In genomic region chr4:133197801-133198286, GRCm38 (mm10) we compare ENCODE assay signal across 8 mouse cellular contexts. TPM values are rescaled to one million over a fixed set of nuclear protein-coding genes. Genes with fewer than 3 reads are reported as not detected.
DNase-seq lines count a peak whose midpoint lies in the region; ATAC-seq and TF ChIP-seq lines count a peak whose summit lies in the region.

No protein-coding gene starts in this region.

- H3K36me3 ChIP-seq in embryonic facial prominence, embryonic 11.5 days (replicated peaks; ENCODE audit: control insufficient read depth, insufficient read depth, low read depth, low read length), result peaks cover 9% of the 10 kb centered on the region
- peaks cover 20% of the 10 kb centered on the region; the same call in 1 of the 2 replicates for H3K36me3 ChIP-seq in hindbrain, postnatal 0 days (ENCODE audit: insufficient read depth, low read length)
- peaks cover 37% of the 10 kb centered on the region for H3K36me3 ChIP-seq in liver, postnatal 0 days (replicated peaks; ENCODE audit: insufficient read depth, low read length)

- H3K27me3 ChIP-seq in embryonic facial prominence, embryonic 11.5 days (ENCODE audit: control insufficient read depth, insufficient read depth, low read length), result no peaks in the 10 kb centered on the region
- no peaks in the 10 kb centered on the region for H3K27me3 ChIP-seq in hindbrain, postnatal 0 days (ENCODE audit: insufficient read depth, low read length)
- no peaks in the 10 kb centered on the region for H3K27me3 ChIP-seq in liver, postnatal 0 days (ENCODE audit: insufficient read depth, low read length)

- no peaks in the 10 kb centered on the region for H3K9me3 ChIP-seq in embryonic facial prominence, embryonic 11.5 days (replicated peaks; ENCODE audit: control insufficient read depth, low read length)
- no peaks in the 10 kb centered on the region for H3K9me3 ChIP-seq in hindbrain, postnatal 0 days (ENCODE audit: low read length)
- no peaks in the 10 kb centered on the region for H3K9me3 ChIP-seq in liver, postnatal 0 days (ENCODE audit: low read length)

- DNase-seq in gastrocnemius, adult 2 months, result peak; percentile 64
- DNase-seq in gastrocnemius, adult 8-10 months (ENCODE audit: low spot score in 2 of 2), result no peak
- peak; percentile 43 for DNase-seq in embryonic facial prominence, embryonic 11.5 days (ENCODE audit: low spot score)
- DNase-seq in hindbrain, postnatal 0 days (ENCODE audit: low spot score), result peak; percentile 49
- peak; percentile 53 for DNase-seq in liver, postnatal 0 days
- no peak for DNase-seq in right cerebral cortex, adult 18-20 months
- no peak for DNase-seq in spleen, adult 12 weeks (ENCODE audit: low spot score)
- no peak for DNase-seq in cerebellum, postnatal 25 days

- TF ChIP-seq CTCF in gastrocnemius, adult 2 months (IDR thresholded peaks at IDR 0.05), result no peak
- TF ChIP-seq CTCF in hindbrain, postnatal 0 days (IDR thresholded peaks at IDR 0.05; ENCODE audit: low read depth), result no peak
- TF ChIP-seq CTCF in liver, postnatal 0 days (IDR thresholded peaks at IDR 0.05; ENCODE audit: low read depth), result no peak

- H3K4me3 ChIP-seq in gastrocnemius, adult 2 months, result no peak overlapping the region
- no peak overlapping the region for H3K4me3 ChIP-seq in embryonic facial prominence, embryonic 11.5 days (ENCODE audit: low read depth, low read length)
- H3K4me3 ChIP-seq in hindbrain, postnatal 0 days (ENCODE audit: low read length), result no peak overlapping the region
- no peak overlapping the region for H3K4me3 ChIP-seq in liver, postnatal 0 days (ENCODE audit: low read depth, low read length)

- WGBS in embryonic facial prominence, embryonic 11.5 days, result 15% methylated on average over 13 of the region's 13 CpGs
- 17% methylated on average over 13 of the region's 13 CpGs for WGBS in hindbrain, postnatal 0 days
- WGBS in liver, postnatal 0 days (ENCODE audit: insufficient replicate concordance), result 65% methylated on average over 13 of the region's 13 CpGs

- peak overlapping the region; percentile 7; the same call in 1 of the 2 replicates for H3K4me2 ChIP-seq in embryonic facial prominence, embryonic 11.5 days (ENCODE audit: low read depth, low read length)
- H3K4me2 ChIP-seq in hindbrain, postnatal 0 days (ENCODE audit: low read depth, low read length), result no peak overlapping the region
- no peak overlapping the region for H3K4me2 ChIP-seq in liver, postnatal 0 days (ENCODE audit: low read depth, low read length)

- H3K27ac ChIP-seq in gastrocnemius, adult 2 months, result peak overlapping the region; percentile 69
- peak overlapping the region; percentile 56 for H3K27ac ChIP-seq in embryonic facial prominence, embryonic 11.5 days (replicated peaks; ENCODE audit: low read depth, low read length)
- peak overlapping the region; percentile 83 for H3K27ac ChIP-seq in hindbrain, postnatal 0 days
- peak overlapping the region; percentile 60 for H3K27ac ChIP-seq in liver, postnatal 0 days (ENCODE audit: low read depth)

- H3K9ac ChIP-seq in embryonic facial prominence, embryonic 11.5 days (replicated peaks; ENCODE audit: low read length), result no peak overlapping the region
- no peak overlapping the region for H3K9ac ChIP-seq in hindbrain, postnatal 0 days (replicated peaks; ENCODE audit: low read length)
- H3K9ac ChIP-seq in liver, postnatal 0 days (replicated peaks), result 0 out of 2 replicates have a peak overlapping the region, but pooled peaks have one; percentile 0

- TF ChIP-seq EP300 in liver, postnatal 0 days (IDR thresholded peaks at IDR 0.05; ENCODE audit: low read depth), result no peak

- H3K4me1 ChIP-seq in embryonic facial prominence, embryonic 11.5 days (ENCODE audit: control insufficient read depth, insufficient read depth, low read length), result peaks cover 26% of the 10 kb centered on the region
- peaks cover 44% of the 10 kb centered on the region for H3K4me1 ChIP-seq in hindbrain, postnatal 0 days (ENCODE audit: insufficient read depth, low read length)
- peaks cover 27% of the 10 kb centered on the region for H3K4me1 ChIP-seq in liver, postnatal 0 days (ENCODE audit: insufficient read depth)

- intact Hi-C loops in gastrocnemius, adult 2 months (cut with DNase I), result loop anchor here (5.0 kb wide), 1 partner anchor 66 kb away; the partner anchor contains the start of gene Wasf2

- ATAC-seq in embryonic facial prominence, embryonic 11.5 days (replicated peaks; ENCODE audit: insufficient number of reproducible peaks, low FRiP score, low TSS enrichment, low read depth), result no peak
- peak; percentile 39; the same call in 1 of the 2 replicates for ATAC-seq in hindbrain, postnatal 0 days
- peak; percentile 76 for ATAC-seq in liver, postnatal 0 days

RNA-seq across cellular contexts. Expression of gene Cd164l2, which starts 14.1 kb away (rescaled TPM):
- total RNA-seq in gastrocnemius, adult 2 months (2021), result under 1 TPM in 1 of 2 experiments, not detected in 1; 0.26 TPM
- total RNA-seq in gastrocnemius, adult 8-10 months (2022), result under 1 TPM in 1 of 4 experiments, not detected in 3; 0.59 TPM
- 1.1 and 2.0 TPM in 2 replicates for polyA plus RNA-seq in embryonic facial prominence, embryonic 11.5 days (2014; fragmentation: Nextera tagmentation; extraction: Ambion mirVana)
- total RNA-seq in hindbrain, postnatal 0 days (2014; rRNA removed), result 6.2 and 6.9 TPM in 2 replicates
- 9.6 and 11.9 TPM in 2 replicates for polyA plus RNA-seq in hindbrain, postnatal 0 days (2015; fragmentation: Nextera tagmentation; extraction: Ambion mirVana)
- 0.25 and 0.39 TPM in 2 replicates for polyA plus RNA-seq in liver, postnatal 0 days (2015; fragmentation: Nextera tagmentation; extraction: Ambion mirVana)

RNA-seq across cellular contexts. Expression of gene Gpr3, which starts 14.5 kb away (rescaled TPM):
- not detected for total RNA-seq in gastrocnemius, adult 2 months (2021)
- not detected for total RNA-seq in gastrocnemius, adult 8-10 months (2022)
- 0.18 and 0.48 TPM in 2 replicates for polyA plus RNA-seq in embryonic facial prominence, embryonic 11.5 days (2014; fragmentation: Nextera tagmentation; extraction: Ambion mirVana)
- 7.0 and 7.3 TPM in 2 replicates for total RNA-seq in hindbrain, postnatal 0 days (2014; rRNA removed)
- 4.5 and 5.5 TPM in 2 replicates for polyA plus RNA-seq in hindbrain, postnatal 0 days (2015; fragmentation: Nextera tagmentation; extraction: Ambion mirVana)
- not detected in 2 replicates for polyA plus RNA-seq in liver, postnatal 0 days (2015; fragmentation: Nextera tagmentation; extraction: Ambion mirVana)

RNA-seq across cellular contexts. Expression of gene Map3k6, which starts 42.8 kb away (rescaled TPM):
- total RNA-seq in gastrocnemius, adult 2 months (2021), result 10 to 100 TPM; 10.5 to 15.0 TPM
- 1 to 10 TPM; 2.5 to 7.8 (median 4.8) TPM for total RNA-seq in gastrocnemius, adult 8-10 months (2022)
- 1.8 and 1.9 TPM in 2 replicates for polyA plus RNA-seq in embryonic facial prominence, embryonic 11.5 days (2014; fragmentation: Nextera tagmentation; extraction: Ambion mirVana)
- total RNA-seq in hindbrain, postnatal 0 days (2014; rRNA removed), result 7.2 and 11.7 TPM in 2 replicates
- 4.7 and 5.8 TPM in 2 replicates for polyA plus RNA-seq in hindbrain, postnatal 0 days (2015; fragmentation: Nextera tagmentation; extraction: Ambion mirVana)
- polyA plus RNA-seq in liver, postnatal 0 days (2015; fragmentation: Nextera tagmentation; extraction: Ambion mirVana), result 1.2 and 1.3 TPM in 2 replicates

Comparison
In these comparisons a context has a peak if more than half of its experiments do, and no peak if none do; other contexts are left out.
1. DNase-seq: peak in gastrocnemius, adult 2 months (single experiment), embryonic facial prominence, embryonic 11.5 days (single experiment), hindbrain, postnatal 0 days (single experiment) and liver, postnatal 0 days (single experiment); none in gastrocnemius, adult 8-10 months (0 of 2), right cerebral cortex, adult 18-20 months (single experiment), spleen, adult 12 weeks (single experiment) and cerebellum, postnatal 25 days (0 of 2).
2. Peak in every context shown above with its lines, with median percentiles within 50 percentile points of each other: H3K27ac ChIP-seq.